Comparison of ENCODE assay signal across 19 mouse cellular contexts in the genomic region with DNA sequence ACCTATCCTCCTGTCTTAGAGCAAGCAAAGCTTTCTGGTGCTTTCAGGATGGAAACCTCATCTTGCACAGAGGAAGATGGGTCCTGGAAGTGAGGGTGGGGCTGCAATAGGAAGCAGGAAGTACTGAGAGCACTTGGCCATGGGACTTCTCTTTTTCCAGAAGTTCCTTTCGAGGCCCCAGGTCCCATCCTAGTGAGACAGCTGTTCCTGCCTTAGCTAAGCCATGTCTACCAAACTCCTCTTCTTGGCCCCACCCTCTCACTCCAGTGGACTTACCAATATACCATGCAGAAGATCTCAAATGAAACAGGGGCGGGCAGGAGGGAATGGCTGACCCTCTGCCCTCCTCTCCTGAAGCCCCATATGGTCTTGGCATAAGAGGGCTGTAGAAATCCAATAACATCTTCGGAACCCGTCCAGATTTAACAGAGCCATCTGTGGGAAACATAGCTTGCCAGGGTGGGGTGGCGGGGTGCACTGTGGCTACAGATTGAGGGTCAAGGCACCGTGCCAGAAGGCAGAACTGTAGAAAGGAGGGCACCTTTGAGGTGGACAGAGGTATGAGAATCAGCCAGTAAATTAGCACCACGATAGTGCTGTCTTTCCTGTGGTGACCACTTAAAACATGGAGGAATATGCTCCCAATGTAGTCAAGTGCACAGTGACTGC. TPM values are rescaled to one million over a fixed set of nuclear protein-coding genes. Genes with fewer than 3 reads are reported as not detected.
DNase-seq lines count a peak whose midpoint lies in the region; ATAC-seq lines count a peak whose summit lies in the region.
"Had no signal": no experiment of that assay in that cellular context is flagged by ENCODE, and none has a peak within 500 bp of the region (broad histone marks: within the 10 kb centered on the region; RNA-seq: fewer than 3 reads in every experiment).

No protein-coding gene starts in this region.

- ATAC-seq in hindbrain, embryonic 16.5 days: peak; percentile 21; the same call in 1 of the 2 replicates
- ATAC-seq in hindbrain, embryonic 13.5 days (ENCODE audit: low FRiP score): no peak
- ATAC-seq in cerebellum, adult (ENCODE audit: insufficient number of reproducible peaks, low FRiP score, low TSS enrichment): peak; percentile 66
- no peak for ATAC-seq in megakaryocyte, adult 5-6 weeks (ENCODE audit: poor library complexity, severe bottlenecking)
- no peak for ATAC-seq in forebrain, embryonic 14.5 days
- ATAC-seq: forebrain, embryonic 16.5 days; intestine, embryonic 16.5 days had no signal

- no peak overlapping the region for H3K27ac ChIP-seq in hindbrain, embryonic 16.5 days (ENCODE audit: low read depth, low read length)
- no peak overlapping the region for H3K27ac ChIP-seq in hindbrain, embryonic 13.5 days
- no peak overlapping the region for H3K27ac ChIP-seq in forebrain, embryonic 14.5 days (ENCODE audit: low read depth, low read length)
- H3K27ac ChIP-seq: hindbrain, embryonic 10.5 days; liver, embryonic 15.5 days had no signal

- no peak overlapping the region for H3K9ac ChIP-seq in hindbrain, embryonic 16.5 days (ENCODE audit: low read depth, low read length)
- no peak overlapping the region for H3K9ac ChIP-seq in hindbrain, embryonic 13.5 days
- no peak overlapping the region for H3K9ac ChIP-seq in forebrain, embryonic 14.5 days (ENCODE audit: low read length)
- H3K9ac ChIP-seq: heart, embryonic 13.5 days; liver, embryonic 15.5 days had no signal

- H3K9me3 ChIP-seq in hindbrain, embryonic 16.5 days (ENCODE audit: control insufficient read depth, low read length): no peaks in the 10 kb centered on the region
- no peaks in the 10 kb centered on the region for H3K9me3 ChIP-seq in hindbrain, embryonic 13.5 days
- no peaks in the 10 kb centered on the region for H3K9me3 ChIP-seq in forebrain, embryonic 14.5 days (replicated peaks; ENCODE audit: control insufficient read depth, low read length)
- H3K9me3 ChIP-seq: heart, embryonic 13.5 days; hindbrain, embryonic 10.5 days; liver, embryonic 15.5 days had no signal

- 79% methylated on average over 7 of the region's 7 CpGs for WGBS in hindbrain, embryonic 16.5 days
- 87% methylated on average over 7 of the region's 7 CpGs for WGBS in hindbrain, embryonic 13.5 days
- 78% methylated on average over 7 of the region's 7 CpGs for WGBS in forebrain, embryonic 14.5 days

- H3K36me3 ChIP-seq in hindbrain, embryonic 16.5 days (ENCODE audit: control insufficient read depth, insufficient read depth, low read length): no peaks in the 10 kb centered on the region
- H3K36me3 ChIP-seq in hindbrain, embryonic 13.5 days: no peaks in the 10 kb centered on the region
- no peaks in the 10 kb centered on the region for H3K36me3 ChIP-seq in forebrain, embryonic 14.5 days (ENCODE audit: control insufficient read depth, insufficient read depth, low read length)
- H3K36me3 ChIP-seq: heart, embryonic 13.5 days; liver, embryonic 15.5 days had no signal

- H3K4me3 ChIP-seq in hindbrain, embryonic 16.5 days (ENCODE audit: low read length): no peak overlapping the region
- H3K4me3 ChIP-seq in hindbrain, embryonic 13.5 days: no peak overlapping the region
- no peak overlapping the region for H3K4me3 ChIP-seq in forebrain, embryonic 14.5 days (ENCODE audit: low read depth, low read length)
- H3K4me3 ChIP-seq: erythroblast, embryonic 14.5 days; heart, embryonic 13.5 days; hindbrain, embryonic 10.5 days; liver, embryonic 15.5 days had no signal

- no peaks in the 10 kb centered on the region for H3K27me3 ChIP-seq in hindbrain, embryonic 16.5 days (replicated peaks; ENCODE audit: control insufficient read depth, insufficient read depth, low read length)
- no peaks in the 10 kb centered on the region for H3K27me3 ChIP-seq in hindbrain, embryonic 13.5 days
- H3K27me3 ChIP-seq in forebrain, embryonic 14.5 days (replicated peaks; ENCODE audit: control insufficient read depth, insufficient read depth, low read length): no peaks in the 10 kb centered on the region
- H3K27me3 ChIP-seq: liver, embryonic 15.5 days had no signal

- H3K4me2 ChIP-seq in hindbrain, embryonic 16.5 days (ENCODE audit: low read length): no peak overlapping the region
- no peak overlapping the region for H3K4me2 ChIP-seq in hindbrain, embryonic 13.5 days
- H3K4me2 ChIP-seq in forebrain, embryonic 14.5 days (ENCODE audit: low read length): no peak overlapping the region
- H3K4me2 ChIP-seq: heart, embryonic 13.5 days; liver, embryonic 15.5 days; midbrain, embryonic 11.5 days had no signal

- peak; percentile 92 for DNase-seq in brain, adult 2 months (ENCODE audit: low read depth, low spot score)
- peak; percentile 95 to 96 for DNase-seq in cerebellum, postnatal 10 days
- DNase-seq in forebrain, embryonic 14.5 days (ENCODE audit: low spot score): no peak
- DNase-seq: adrenal gland, postnatal 36 days; lung, postnatal 4 days; retina, postnatal 1 day; right cerebral cortex, postnatal 4 days; thymus, postnatal 25 days had no signal

- peaks cover 14% of the 10 kb centered on the region for H3K4me1 ChIP-seq in hindbrain, embryonic 16.5 days (ENCODE audit: control insufficient read depth, insufficient read depth, low read depth, low read length)
- peaks cover 48% of the 10 kb centered on the region for H3K4me1 ChIP-seq in hindbrain, embryonic 13.5 days (replicated peaks)
- peaks cover 15% of the 10 kb centered on the region for H3K4me1 ChIP-seq in forebrain, embryonic 14.5 days (ENCODE audit: control insufficient read depth, insufficient read depth, low read length)
- H3K4me1 ChIP-seq: liver, embryonic 15.5 days had no signal

RNA-seq across cellular contexts. Expression of a gene that starts 48.9 kb away (rescaled TPM):
- 41.2 and 47.5 TPM in 2 replicates for polyA plus RNA-seq in hindbrain, embryonic 16.5 days (2015; fragmentation: Nextera tagmentation; extraction: Ambion mirVana)
- 45.4 and 51.9 TPM in 2 replicates for polyA plus RNA-seq in hindbrain, embryonic 13.5 days (2015; fragmentation: Nextera tagmentation; extraction: Ambion mirVana)
- total RNA-seq in megakaryocyte, adult 5-6 weeks (2015): not detected in 2 replicates
- not detected in 2 replicates for total RNA-seq in megakaryocyte, adult 5-6 weeks (2017)
- polyA plus RNA-seq in forebrain, embryonic 14.5 days (2014; fragmentation: Nextera tagmentation; extraction: Ambion mirVana): 27.8 and 32.5 TPM in 2 replicates
- polyA plus RNA-seq: erythroblast, embryonic 14.5 days had no signal

Comparison
In these comparisons a context has a peak if more than half of its experiments do, and no peak if none do; other contexts are left out.
1. ATAC-seq: peak in hindbrain, embryonic 16.5 days (single experiment) and cerebellum, adult (single experiment); none in hindbrain, embryonic 13.5 days (single experiment), megakaryocyte, adult 5-6 weeks (single experiment) and forebrain, embryonic 14.5 days (single experiment).